ENCODE assay signal across 20 mouse cellular contexts in genomic region chr15:103124254-103124653, GRCm38 (mm10).
"Had no signal": no experiment of that assay in that cellular context is flagged by ENCODE, and none has a peak within 500 bp of the region (broad histone marks: within the 10 kb centered on the region; RNA-seq: fewer than 3 reads in every experiment).

No protein-coding gene starts in this region.

- H3K36me3 ChIP-seq: midbrain, embryonic 10.5 days; midbrain, embryonic 12.5 days had no signal

- ATAC-seq: midbrain, embryonic 16.5 days had no signal

- H3K27me3 ChIP-seq: neural tube, embryonic 13.5 days; neural tube, embryonic 15.5 days had no signal

- H3K9me3 ChIP-seq: midbrain, embryonic 10.5 days; neural tube, embryonic 13.5 days; neural tube, embryonic 15.5 days had no signal

- H3K9ac ChIP-seq: liver, embryonic 14.5 days; lung, embryonic 14.5 days; midbrain, embryonic 12.5 days; neural tube, embryonic 13.5 days; neural tube, embryonic 15.5 days had no signal

- DNase-seq: lung, adult 18-20 months; lung, embryonic 14.5 days; lung, postnatal 10 days; lung, postnatal 4 days; midbrain, embryonic 14.5 days; retina, postnatal 1 day; right cerebral cortex, adult 18-20 months; right cerebral cortex, postnatal 25 days; right cerebral cortex, postnatal 4 days; spleen, adult 18-20 months; thymus, adult 18-20 months; thymus, postnatal 14 days; thymus, postnatal 36 days had no signal

- H3K4me2 ChIP-seq: lung, embryonic 14.5 days; midbrain, embryonic 12.5 days; neural tube, embryonic 13.5 days; neural tube, embryonic 15.5 days had no signal

- H3K4me3 ChIP-seq: midbrain, embryonic 10.5 days; midbrain, embryonic 12.5 days; myocyte; neural tube, embryonic 13.5 days; neural tube, embryonic 15.5 days had no signal

- H3K27ac ChIP-seq: liver, embryonic 14.5 days; midbrain, embryonic 10.5 days; midbrain, embryonic 12.5 days; neural tube, embryonic 13.5 days had no signal
